Mouse (Mus musculus) ES-Bruce4 (cell line): Measurements from ENCODE around the gene Gm45140. TPM values are rescaled to one million over a fixed set of nuclear protein-coding genes. Genes with fewer than 3 reads are reported as not detected.
A peak's percentile ranks its signal among the peaks of the same experiment; 100 is the strongest.

Source experiments
- H3K27ac ChIP-seq: 2 replicates; pipeline ENCODE4 v1.5.1; 2012; ENCODE audit warnings: low read length, inconsistent platforms; ENCODE audit not compliant: insufficient read depth
- H3K27me3 ChIP-seq: 2 replicates; pipeline ENCODE4 v1.6.1; 2012; ENCODE audit warnings: mild to moderate bottlenecking, low read length, inconsistent platforms; ENCODE audit not compliant: control insufficient read depth, poor library complexity, insufficient read depth, severe bottlenecking
- H3K36me3 ChIP-seq: 2 replicates; pipeline ENCODE4 v1.6.1; 2012; ENCODE audit warnings: inconsistent platforms, mild to moderate bottlenecking, low read length, moderate library complexity; ENCODE audit not compliant: control insufficient read depth, poor library complexity, insufficient read depth, severe bottlenecking
- H3K4me1 ChIP-seq: one replicate; pipeline ENCODE4 v1.8.1; 2011; ENCODE audit warnings: low read length; ENCODE audit not compliant: control insufficient read depth, insufficient read depth
- H3K4me3 ChIP-seq: 2 replicates; pipeline ENCODE4 v1.5.1; 2011; ENCODE audit warnings: low read depth, mild to moderate bottlenecking, low read length
- H3K9ac ChIP-seq: 2 replicates; pipeline ENCODE4 v1.6.1; 2012; ENCODE audit warnings: low read depth, mild to moderate bottlenecking, inconsistent platforms; ENCODE audit not compliant: poor library complexity, severe bottlenecking
- H3K9me3 ChIP-seq: replicated peaks from 2 replicates; pipeline ENCODE4 v1.6.1; 2012; ENCODE audit warnings: mild to moderate bottlenecking, low read length, inconsistent platforms; ENCODE audit not compliant: control insufficient read depth, poor library complexity, insufficient read depth, severe bottlenecking
- CTCF ChIP-seq: IDR thresholded peaks from one replicate; pipeline ENCODE4 v1.8.1; 2011; ENCODE audit warnings: low read depth, low read length
- EP300 ChIP-seq: IDR thresholded peaks from 2 replicates; pipeline ENCODE4 v1.6.1; 2011; ENCODE audit warnings: low read depth, low read length; ENCODE audit not compliant: insufficient read depth
- POLR2A ChIP-seq: IDR thresholded peaks from one replicate; pipeline ENCODE4 v1.8.1; 2011; ENCODE audit warnings: low read length; ENCODE audit not compliant: insufficient read depth
- polyA plus RNA-seq: library from polyadenylated mRNA; stranded (reverse); fragments of >200 nt; gene quantifications from 2 replicates; pipeline ENCODE4 v1.2.4, GENCODE M21; 2011; ENCODE audit warnings: low read depth; ENCODE audit not compliant: missing spikeins, insufficient read depth, insufficient read length

Gm45140 gene
- polyA plus RNA-seq, 1 experiment, result 3.6 TPM

DNA sequence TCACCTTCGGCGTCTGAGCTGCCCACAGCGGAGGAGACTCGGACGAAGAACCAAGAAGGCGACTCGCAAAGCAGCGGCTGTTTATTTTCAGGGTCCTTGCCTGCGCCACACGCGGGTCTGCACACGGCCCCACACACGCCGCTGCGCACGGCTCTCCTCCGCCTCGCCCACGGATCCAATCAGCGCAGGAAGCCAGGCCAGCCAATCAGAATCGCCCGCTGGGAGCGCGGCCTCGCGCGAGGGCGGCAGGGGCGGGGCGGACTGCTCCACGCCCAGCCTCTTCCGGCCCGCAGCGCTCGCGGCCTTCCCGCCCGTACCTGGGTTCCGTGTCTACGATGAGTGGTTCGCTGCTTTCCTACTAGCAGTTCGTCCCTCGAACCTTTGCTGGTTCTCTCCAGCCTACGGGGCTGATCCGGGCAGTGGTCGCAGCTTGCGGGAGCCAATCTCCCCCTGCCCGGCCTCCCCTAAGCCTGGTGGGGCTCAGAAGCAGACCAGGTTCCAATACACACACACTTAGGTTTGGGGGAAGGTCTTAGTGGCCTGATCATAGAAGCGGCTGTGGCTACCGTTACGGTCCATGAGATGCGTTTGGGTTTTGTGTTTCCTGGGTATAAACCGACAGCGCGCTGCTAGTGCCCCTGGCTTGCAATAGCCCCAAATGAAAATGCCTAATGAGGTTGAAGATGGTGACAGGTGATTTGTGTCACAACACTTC, 15.5 kb upstream of the Gm45140 start, which contains the start of gene Cnbp:
Cnbp (minus strand) TSS at position 207 of the 715 bp plus-strand sequence.
- H3K9ac ChIP-seq, result peak within 1 kb of the TSS; percentile 96
- H3K27ac ChIP-seq, result peak within 1 kb of the TSS; percentile 81
- H3K9me3 ChIP-seq, result no peaks in the 10 kb centered on the region
- H3K4me3 ChIP-seq, result peak within 1 kb of the TSS; percentile 91
- TF ChIP-seq CTCF (no peak), POLR2A (peak; percentile 50), EP300 (no peak)
- H3K27me3 ChIP-seq, result no peaks in the 10 kb centered on the region
- peaks cover 30% of the 10 kb centered on the region for H3K36me3 ChIP-seq
- no peaks in the 10 kb centered on the region for H3K4me1 ChIP-seq

DNA sequence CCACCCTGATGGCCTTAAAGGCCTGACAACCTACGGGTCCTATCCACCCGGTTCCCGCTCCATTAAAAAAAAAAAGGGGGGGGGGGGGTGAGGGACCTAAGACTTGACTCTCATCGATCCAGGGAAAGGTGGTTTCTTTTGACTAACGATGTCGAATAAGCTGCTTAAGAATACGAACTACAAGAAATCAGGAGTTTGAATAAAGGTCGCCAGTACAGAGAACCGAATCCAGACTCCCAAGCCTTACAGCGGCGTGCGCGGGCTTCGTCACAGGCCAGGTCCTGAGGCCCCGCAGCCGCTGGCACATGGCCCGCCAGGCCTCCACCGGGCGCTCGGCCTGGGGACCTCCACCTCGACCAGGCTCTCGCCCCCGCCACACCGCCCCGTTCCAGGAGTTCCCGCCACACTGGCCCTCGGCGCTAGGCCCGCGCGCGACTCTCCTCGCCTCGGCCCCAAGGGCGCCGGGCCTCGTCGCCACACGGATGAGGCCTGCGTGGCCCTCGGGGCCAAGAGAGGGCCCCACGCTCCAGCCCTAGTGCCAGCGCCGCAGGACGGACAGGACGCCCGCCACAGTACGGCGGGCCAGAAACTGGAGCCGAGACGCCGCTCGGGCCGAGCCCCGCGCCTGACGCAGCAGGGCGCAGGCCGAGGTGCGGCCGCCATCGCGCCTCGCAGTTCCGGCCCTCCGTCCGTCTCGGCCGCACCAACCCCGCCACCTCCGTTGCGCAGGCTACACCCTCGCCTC, 14.7 kb upstream of the Gm45140 start:
- H3K9me3 ChIP-seq, result no peaks in the 10 kb centered on the region
- peak overlapping the region; percentile 96 for H3K9ac ChIP-seq
- peak overlapping the region; percentile 64 for H3K27ac ChIP-seq
- H3K27me3 ChIP-seq, result no peaks in the 10 kb centered on the region
- peak overlapping the region; percentile 87 for H3K4me3 ChIP-seq
- H3K4me1 ChIP-seq, result no peaks in the 10 kb centered on the region
- TF ChIP-seq EP300, result no peak
- TF ChIP-seq POLR2A, result no peak
- TF ChIP-seq CTCF, result no peak
- peaks cover 36% of the 10 kb centered on the region for H3K36me3 ChIP-seq

DNA sequence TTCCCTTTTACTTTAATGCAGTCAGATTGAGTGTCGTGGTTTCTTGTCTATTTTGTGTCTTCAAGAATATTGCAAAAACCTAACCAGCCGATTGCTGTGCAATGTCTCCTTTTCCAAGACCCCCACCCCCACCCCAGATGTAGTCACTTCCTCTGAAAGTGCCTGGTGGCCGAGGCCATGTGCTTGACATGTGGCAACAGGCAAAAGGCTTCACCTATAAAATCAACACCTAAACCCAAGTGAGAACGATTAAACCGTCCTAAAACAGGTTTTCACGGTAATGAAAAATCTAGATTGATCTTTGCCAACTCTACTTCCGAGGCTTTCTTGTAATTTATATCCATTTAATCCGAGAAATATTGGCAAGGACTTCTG, 14.2 kb upstream of the Gm45140 start:
- peak overlapping the region; percentile 96 for H3K9ac ChIP-seq
- 0 out of 2 replicates have a peak overlapping the region, but pooled peaks have one; percentile 54 for H3K27ac ChIP-seq
- peak overlapping the region; percentile 87 for H3K4me3 ChIP-seq
- H3K9me3 ChIP-seq, result no peaks in the 10 kb centered on the region
- peaks cover 42% of the 10 kb centered on the region for H3K36me3 ChIP-seq
- H3K27me3 ChIP-seq, result no peaks in the 10 kb centered on the region
- H3K4me1 ChIP-seq, result no peaks in the 10 kb centered on the region
- no peak for TF ChIP-seq EP300
- no peak for TF ChIP-seq CTCF
- TF ChIP-seq POLR2A, result no peak

DNA sequence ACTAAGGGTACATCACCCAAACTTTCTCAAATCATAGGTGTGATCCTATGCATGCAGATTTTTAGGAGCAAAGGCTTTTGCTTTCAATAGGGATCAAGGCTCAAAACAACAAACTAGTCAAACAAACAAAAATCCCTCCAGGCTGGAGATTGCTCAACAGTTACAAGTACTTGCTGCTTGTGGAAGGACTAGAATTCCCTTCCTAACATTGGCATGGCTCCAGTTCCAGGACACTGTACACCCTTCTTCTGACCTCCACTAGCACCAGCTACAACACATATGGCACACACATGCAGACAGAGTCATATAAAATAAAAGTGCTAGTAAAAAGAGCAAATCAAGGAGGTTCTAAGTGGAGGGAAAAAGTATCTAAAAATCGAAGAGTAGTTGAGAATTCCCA, 11.2 kb upstream of the Gm45140 start:
- Histone ChIP-seq H3K27me3 (no peaks in the 10 kb centered on the region), H3K27ac (no peak overlapping the region), H3K4me1 (no peaks in the 10 kb centered on the region), H3K9ac (0 out of 2 replicates have a peak overlapping the region, but pooled peaks have one; percentile 29), H3K9me3 (no peaks in the 10 kb centered on the region), H3K36me3 (peaks cover 63% of the 10 kb centered on the region), H3K4me3 (no peak overlapping the region)
- no peak for TF ChIP-seq CTCF
- TF ChIP-seq EP300, result no peak
- TF ChIP-seq POLR2A, result no peak

DNA sequence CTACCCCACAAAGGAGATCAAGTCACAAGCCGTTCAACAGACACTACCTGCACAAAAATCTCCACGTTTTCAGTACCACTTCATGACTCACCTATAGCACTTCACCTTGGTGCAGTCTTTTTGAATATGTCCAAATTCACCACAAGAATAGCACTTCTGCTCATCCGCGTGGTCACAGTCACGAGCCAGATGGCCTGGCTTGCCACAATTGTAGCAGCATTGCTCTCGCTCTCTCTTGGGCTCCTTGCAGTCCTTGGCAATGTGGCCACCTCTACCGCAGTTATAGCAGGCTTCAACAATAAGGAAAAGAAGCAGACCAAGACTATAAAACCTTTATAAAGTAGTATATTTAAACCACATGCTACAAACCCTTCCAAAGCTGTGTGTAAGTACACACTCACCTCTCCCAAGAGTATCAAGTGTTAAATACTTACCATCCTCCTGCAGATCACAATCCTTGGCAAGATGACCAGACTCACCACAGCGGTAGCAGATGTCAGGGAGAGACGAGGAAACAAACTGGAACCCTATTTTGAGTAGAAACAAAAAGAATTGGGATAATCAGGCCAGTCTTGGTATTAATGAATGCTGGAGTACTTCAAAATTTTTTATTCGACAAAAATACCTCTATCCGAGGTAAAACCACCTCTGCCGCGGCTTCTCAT, 9.6 kb upstream of the Gm45140 start:
- H3K27ac ChIP-seq, result no peak overlapping the region
- no peaks in the 10 kb centered on the region for H3K27me3 ChIP-seq
- TF ChIP-seq CTCF, result no peak
- TF ChIP-seq POLR2A, result no peak
- TF ChIP-seq EP300, result no peak
- peaks cover 64% of the 10 kb centered on the region for H3K36me3 ChIP-seq
- no peaks in the 10 kb centered on the region for H3K4me1 ChIP-seq
- no peak overlapping the region for H3K9ac ChIP-seq
- H3K4me3 ChIP-seq, result no peak overlapping the region
- no peaks in the 10 kb centered on the region for H3K9me3 ChIP-seq

DNA sequence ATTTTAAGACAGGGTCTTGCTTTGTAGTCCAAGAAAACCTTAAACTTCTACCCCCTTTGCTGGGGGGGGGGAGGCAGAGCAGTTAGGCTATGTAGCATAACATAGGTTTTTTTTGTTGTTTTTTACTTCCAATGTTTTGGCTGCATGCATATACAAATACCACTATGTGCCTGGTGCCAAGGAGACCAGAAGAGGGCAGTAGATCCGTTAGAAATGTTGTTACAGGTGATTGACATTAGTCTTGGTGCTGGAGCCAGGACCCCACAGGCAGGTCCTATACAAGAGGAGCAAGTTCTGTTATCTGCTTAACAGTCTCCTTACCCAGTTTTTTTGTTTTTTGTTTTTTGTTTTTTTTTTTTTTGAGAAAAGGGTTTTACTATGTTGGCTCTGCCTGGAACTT, 6.7 kb upstream of the Gm45140 start:
- Histone ChIP-seq H3K9me3 (no peaks in the 10 kb centered on the region), H3K36me3 (peaks cover 46% of the 10 kb centered on the region), H3K27ac (no peak overlapping the region), H3K9ac (no peak overlapping the region), H3K4me3 (no peak overlapping the region), H3K27me3 (no peaks in the 10 kb centered on the region), H3K4me1 (no peaks in the 10 kb centered on the region)
- TF ChIP-seq CTCF (no peak), EP300 (no peak), POLR2A (no peak)
